Comparison of ENCODE assay signal across 14 mouse cellular contexts in genomic region chr12:85951822-85952221, GRCm38 (mm10).
DNase-seq lines count a peak whose midpoint lies in the region; ATAC-seq and TF ChIP-seq lines count a peak whose summit lies in the region.
"Had no signal": no experiment of that assay in that cellular context is flagged by ENCODE, and none has a peak within 500 bp of the region (broad histone marks: within the 10 kb centered on the region; RNA-seq: fewer than 3 reads in every experiment).

No protein-coding gene starts in this region.

- H3K27ac ChIP-seq in layer of hippocampus, adult 2 months, result no peak overlapping the region
- H3K27ac ChIP-seq: forebrain, embryonic 12.5 days; midbrain, embryonic 12.5 days; neural tube, embryonic 13.5 days had no signal

- no peak for ATAC-seq in granulocyte monocyte progenitor cell, adult 5-6 weeks (replicated peaks; ENCODE audit: poor library complexity, severe bottlenecking)
- ATAC-seq: inflammation-experienced regulatory T-cells, adult 6 months had no signal

- peak; percentile 70 for TF ChIP-seq CTCF in layer of hippocampus, adult 2 months (conservative IDR thresholded peaks at IDR 0.05)

- DNase-seq in adrenal gland, postnatal 14 days, result peak; percentile 32
- DNase-seq in adrenal gland, postnatal 25 days, result no peak
- DNase-seq in layer of hippocampus, adult 2 months (ENCODE audit: low spot score in 2 of 2), result no peak
- no peak for DNase-seq in layer of hippocampus, postnatal 14 days (ENCODE audit: low spot score in 2 of 2)
- peak; percentile 58 for DNase-seq in testis, postnatal 10 days (ENCODE audit: low spot score)
- no peak for DNase-seq in testis, postnatal 14 days (ENCODE audit: low spot score)
- peak; percentile 28 for DNase-seq in thymus, postnatal 25 days
- DNase-seq: cerebellum, adult 9-10 months; lung, adult 18-20 months had no signal

- H3K4me3 ChIP-seq in layer of hippocampus, adult 2 months, result no peak overlapping the region
- H3K4me3 ChIP-seq: forebrain, embryonic 12.5 days; midbrain, embryonic 12.5 days; neural tube, embryonic 13.5 days had no signal

Comparison
In these comparisons a context has a peak if more than half of its experiments do, and no peak if none do; other contexts are left out.
1. DNase-seq: peak in adrenal gland, postnatal 14 days (single experiment), testis, postnatal 10 days (single experiment) and thymus, postnatal 25 days (single experiment); none in adrenal gland, postnatal 25 days (single experiment), layer of hippocampus, adult 2 months (0 of 2), layer of hippocampus, postnatal 14 days (0 of 2) and testis, postnatal 14 days (single experiment).